Mouse (Mus musculus): ENCODE data around the gene Lbx1.

Lbx1 gene

GRCm38 (mm10) chr19:45235766-45236362 lies at the start of gene Lbx1:
Gene Lbx1, minus strand, starts transcription at chr19:45235812.
- CTCF ChIA-PET: interaction anchor here (0.6 to 1.4 kb wide), 3 partner anchors 11 to 81 kb away, joined by 3 to 5 read pairs (median 3); no protein-coding TSS in a partner anchor

- CTCF ChIA-PET: no interaction called here
These were observed 47.7 kb upstream of the Lbx1 start for GRCm38 (mm10) chr19:45283302-45283701.

- CTCF ChIA-PET: interaction anchor here (0.7 kb wide), 1 partner anchor 28 kb away, joined by 5 read pairs; no protein-coding TSS in a partner anchor
These were observed 40.6 kb upstream of the Lbx1 start for GRCm38 (mm10) chr19:45276196-45276595.

GRCm38 (mm10) chr19:45271986-45272385 lies 36.4 kb upstream of the Lbx1 start:
- CTCF ChIA-PET: no interaction called here

GRCm38 (mm10) chr19:45262995-45263394 lies 27.4 kb upstream of the Lbx1 start:
- CTCF ChIA-PET: no interaction called here

GRCm38 (mm10) chr19:45257414-45258326 lies 22.1 kb upstream of the Lbx1 start:
- CTCF ChIA-PET: no interaction called here

- CTCF ChIA-PET: no interaction called here
These were observed 19.2 kb upstream of the Lbx1 start for GRCm38 (mm10) chr19:45254806-45255205.

GRCm38 (mm10) chr19:45252436-45252835 lies 16.8 kb upstream of the Lbx1 start:
- CTCF ChIA-PET: no interaction called here

- CTCF ChIA-PET: interaction anchor here (0.6 kb wide), 2 partner anchors 27 to 340 kb away, joined by 3 to 5 read pairs; no protein-coding TSS in a partner anchor
These were observed 13.1 kb upstream of the Lbx1 start for GRCm38 (mm10) chr19:45248691-45249090.

GRCm38 (mm10) chr19:45243918-45244700 lies 8.5 kb upstream of the Lbx1 start:
- CTCF ChIA-PET: interaction anchor here (0.5 to 1.3 kb wide), 2 partner anchors 23 to 240 kb away, joined by 4 to 8 read pairs; no protein-coding TSS in a partner anchor

GRCm38 (mm10) chr19:45243264-45243602 lies 7.6 kb upstream of the Lbx1 start:
- CTCF ChIA-PET: no interaction called here

- CTCF ChIA-PET: no interaction called here
These were observed 7.0 kb upstream of the Lbx1 start for GRCm38 (mm10) chr19:45242348-45243263.

GRCm38 (mm10) chr19:45242017-45242347 lies 6.4 kb upstream of the Lbx1 start:
- CTCF ChIA-PET: no interaction called here

- CTCF ChIA-PET: interaction anchor here (0.6 kb wide), 3 partner anchors 76 to 498 kb away, joined by 3 to 4 read pairs (median 3); no protein-coding TSS in a partner anchor
These were observed 4.4 kb upstream of the Lbx1 start for GRCm38 (mm10) chr19:45240026-45240425.

GRCm38 (mm10) chr19:45239191-45239590 lies 3.6 kb upstream of the Lbx1 start:
- CTCF ChIA-PET: no interaction called here

- CTCF ChIA-PET: interaction anchor here (0.7 to 1.4 kb wide), 3 partner anchors 9 to 256 kb away, joined by 3 to 9 read pairs (median 5); no protein-coding TSS in a partner anchor
These were observed 2.1 kb upstream of the Lbx1 start for GRCm38 (mm10) chr19:45237665-45238209.

- CTCF ChIA-PET: interaction anchor here (1.0 to 1.4 kb wide), 2 partner anchors 8 to 9 kb away, joined by 5 to 9 read pairs; no protein-coding TSS in a partner anchor
These were observed 1.5 kb upstream of the Lbx1 start for GRCm38 (mm10) chr19:45237099-45237498.

- CTCF ChIA-PET: interaction anchor here (1.4 kb wide), 1 partner anchor 10 kb away, joined by 5 read pairs; no protein-coding TSS in a partner anchor
These were observed 841 bp upstream of the Lbx1 start for GRCm38 (mm10) chr19:45236363-45236942.

- CTCF ChIA-PET: interaction anchor here (0.6 to 0.7 kb wide), 2 partner anchors 15 to 81 kb away, joined by 3 read pairs; no protein-coding TSS in a partner anchor
These were observed 276 bp downstream of the Lbx1 start for GRCm38 (mm10) chr19:45235331-45235741.

- CTCF ChIA-PET: interaction anchor here (0.6 kb wide), 1 partner anchor 82 kb away, joined by 3 read pairs; no protein-coding TSS in a partner anchor
These were observed 811 bp downstream of the Lbx1 start for GRCm38 (mm10) chr19:45234771-45235231.
